Mouse (Mus musculus): ENCODE measurements around the gene Rab6a.
A peak's percentile ranks its signal among the peaks of the same experiment; 100 is the strongest.

Gene Rab6a

DNA sequence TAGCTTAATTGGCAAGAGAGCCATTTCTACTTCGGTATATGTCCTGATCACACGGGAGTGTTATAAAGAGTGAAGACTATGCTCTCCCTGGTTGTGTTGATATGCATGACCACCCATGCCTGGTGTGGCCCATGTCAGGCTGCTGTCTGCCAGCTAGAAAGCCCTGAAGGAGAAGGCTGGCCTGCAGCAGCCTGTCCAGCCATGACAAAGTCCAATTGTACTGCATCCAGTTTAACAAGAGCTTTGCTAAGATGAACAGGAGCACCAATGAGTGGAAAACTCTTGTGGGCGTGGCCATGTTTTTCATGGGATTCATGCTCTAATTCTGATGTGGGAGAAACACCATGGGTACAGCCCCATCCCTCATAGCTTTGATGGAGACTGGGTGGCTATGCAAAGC is 17.3 kb downstream of the Rab6a start:
- no peak for DNase-seq

DNA sequence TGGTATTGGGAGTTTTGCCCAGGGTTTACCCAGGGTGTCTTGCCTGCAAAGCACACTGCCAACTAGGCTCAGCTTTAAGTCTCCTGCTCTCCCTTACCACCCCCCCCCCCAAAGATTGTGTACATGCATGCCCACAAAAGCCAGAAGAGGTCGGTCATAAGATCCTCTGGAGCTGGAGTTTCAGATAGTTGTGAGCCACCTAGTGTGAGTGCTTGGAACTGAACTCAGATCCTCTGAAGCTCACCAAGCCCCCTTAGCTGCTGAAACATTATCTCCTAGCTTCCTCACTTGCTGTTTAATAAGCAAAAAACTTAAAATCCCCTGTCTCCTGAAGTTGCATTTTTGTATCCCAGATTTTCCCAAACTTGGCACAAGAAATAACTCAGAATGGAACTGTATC is 30.4 kb downstream of the Rab6a start:
- DNase-seq = peak; percentile 28

DNA sequence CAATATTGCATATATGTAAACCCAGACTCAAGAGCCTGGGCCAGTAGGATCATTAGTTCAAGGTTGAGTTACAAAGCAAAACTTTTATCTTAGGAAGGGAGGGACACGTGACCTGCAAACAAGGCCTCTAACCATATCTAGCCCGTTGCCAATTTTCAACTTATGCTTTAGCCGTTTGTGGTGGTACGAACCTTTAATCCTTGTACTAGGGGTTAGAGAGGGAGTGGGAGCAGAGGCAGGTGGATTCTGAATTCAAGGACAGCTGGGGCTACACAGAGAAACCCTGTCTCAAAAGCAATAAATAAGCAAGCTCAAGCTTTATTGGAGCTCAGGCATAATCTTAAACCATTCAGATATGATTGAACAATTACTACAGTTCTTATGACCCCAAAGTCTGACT is 35.2 kb downstream of the Rab6a start:
- no peak for DNase-seq

DNA sequence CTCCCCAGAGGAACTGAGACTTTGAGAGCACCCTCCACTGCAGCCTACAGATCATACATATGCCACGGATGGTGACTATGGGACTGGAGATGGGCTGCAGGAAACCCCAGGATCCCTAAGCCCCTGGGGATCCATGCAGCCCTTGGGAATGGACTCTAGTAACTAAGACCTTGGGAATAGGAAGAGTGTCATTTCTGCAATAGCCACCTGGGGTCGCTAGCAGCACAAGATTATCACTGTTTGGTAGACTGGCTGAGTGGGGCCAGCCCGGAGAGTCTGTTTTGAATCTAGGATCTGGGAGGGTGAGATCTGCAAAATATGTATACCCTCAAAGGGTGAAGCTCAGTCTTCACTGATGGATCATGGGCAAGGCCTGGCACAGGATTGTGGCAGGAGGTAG is 37.9 kb downstream of the Rab6a start:
- DNase-seq = peak; percentile 83

DNA sequence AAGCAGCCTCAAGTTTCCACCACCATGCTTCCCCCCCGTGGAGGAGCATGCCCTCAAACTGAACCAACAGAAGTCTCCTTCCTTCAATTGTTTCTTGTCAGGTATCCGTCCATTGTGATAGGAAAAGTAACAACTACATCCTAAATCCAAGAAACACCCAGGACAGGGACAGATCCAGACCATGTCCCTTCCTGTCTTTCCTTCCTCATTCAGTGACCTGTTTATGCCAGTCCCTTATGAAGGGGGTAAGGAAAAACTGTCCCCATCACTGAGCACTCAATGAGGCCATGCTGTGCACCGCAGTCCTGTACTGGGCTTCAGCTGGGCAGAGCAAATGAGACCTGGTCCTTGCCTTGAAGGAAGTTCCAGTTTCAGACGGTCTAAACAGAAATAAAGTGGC is 41.9 kb downstream of the Rab6a start:
- DNase-seq = no peak

DNA sequence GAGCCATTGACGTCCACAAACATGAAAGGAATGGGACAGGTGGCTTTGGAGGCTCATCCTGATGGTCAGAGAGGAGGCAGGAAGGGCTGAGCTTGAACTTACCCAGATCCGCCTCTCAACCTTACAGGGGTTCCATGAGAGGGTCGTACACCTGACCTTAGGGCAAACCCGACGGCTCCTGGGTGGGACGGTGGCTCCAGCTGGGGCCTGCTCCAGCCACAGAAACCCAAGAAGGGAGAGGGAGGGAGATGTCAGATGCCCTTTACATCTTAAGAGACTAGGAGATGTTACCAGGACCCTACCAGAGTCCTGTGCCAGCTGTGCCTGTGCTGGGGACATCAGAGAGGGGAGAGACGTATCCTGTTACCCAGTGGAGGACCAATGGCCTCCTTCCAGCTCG is 42.6 kb downstream of the Rab6a start:
- DNase-seq = no peak

DNA sequence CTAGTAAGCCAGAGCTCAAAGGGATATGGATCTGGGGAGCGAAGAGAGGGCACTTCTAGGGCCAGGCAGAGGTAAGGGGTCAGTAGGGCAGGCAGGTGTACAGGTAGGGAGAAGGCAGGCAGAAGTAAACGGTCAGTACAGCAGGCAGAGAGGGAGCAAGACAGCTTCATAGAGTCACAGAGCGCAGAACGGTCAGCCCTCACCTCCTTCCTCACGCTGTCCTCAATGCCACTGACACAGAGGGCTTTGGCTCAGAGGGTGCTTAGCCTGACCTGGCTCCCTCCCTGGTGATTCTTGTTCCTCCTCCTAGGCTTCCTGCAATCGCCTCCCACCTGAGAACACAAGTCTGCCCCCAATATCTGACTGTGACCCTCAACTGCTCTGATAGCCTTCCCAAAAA is 43.2 kb downstream of the Rab6a start:
- DNase-seq = no peak

DNA sequence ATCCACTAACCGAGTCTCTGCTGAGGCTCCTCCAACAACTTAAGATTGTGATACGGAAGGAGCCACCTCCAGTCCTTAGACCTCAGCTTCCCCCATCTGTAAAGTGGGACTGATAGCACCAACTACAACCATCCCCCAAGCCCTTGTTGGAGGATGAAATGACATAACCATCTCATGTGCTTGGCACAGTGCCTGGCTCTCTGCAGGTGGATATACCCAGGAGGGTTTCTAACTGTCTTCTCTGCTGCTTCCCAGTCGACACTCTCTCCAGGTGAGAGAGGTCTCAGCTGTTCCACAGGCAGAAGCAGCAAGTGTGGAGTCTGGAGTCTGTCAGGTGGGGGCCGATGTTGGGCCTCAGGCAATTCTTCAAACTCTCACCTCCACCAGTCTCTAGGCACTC is 43.8 kb downstream of the Rab6a start:
- no peak for DNase-seq

DNA sequence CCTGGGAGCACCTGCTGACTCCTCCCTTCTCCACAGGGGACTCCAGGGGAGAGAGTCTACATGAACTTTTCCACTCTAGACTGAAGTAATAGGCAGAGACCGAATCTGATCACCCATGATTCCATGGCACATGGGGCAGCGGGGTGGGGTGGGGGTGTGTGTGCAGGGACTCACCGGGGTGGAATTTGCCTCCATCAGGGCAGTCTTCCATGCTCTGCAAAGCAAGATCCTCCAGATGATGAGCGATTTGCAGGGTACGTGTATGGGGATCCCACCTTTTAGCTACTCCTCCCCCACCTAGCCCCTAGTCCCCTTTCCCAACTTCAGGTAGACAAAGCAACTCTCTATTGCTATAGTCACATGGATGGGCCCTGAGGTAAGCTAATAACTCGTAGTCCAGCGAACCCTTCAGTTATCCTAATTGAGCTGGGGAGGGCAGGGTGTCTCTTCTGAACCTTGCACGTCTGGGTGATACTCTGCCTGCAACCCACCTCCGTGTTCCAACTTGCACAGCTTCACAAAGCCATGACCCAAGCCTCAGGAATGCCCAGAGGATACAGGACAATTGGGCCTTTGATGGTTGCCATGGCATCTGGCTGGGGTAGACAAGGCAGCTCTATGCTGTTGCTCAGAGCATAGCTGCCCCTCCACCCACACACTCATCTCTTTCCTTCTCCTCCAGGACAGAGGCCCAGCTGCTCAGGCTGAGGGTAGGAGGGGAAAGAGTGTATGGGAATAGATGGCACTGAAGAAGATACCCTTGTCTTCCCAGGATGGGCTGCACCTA is 46.5 kb downstream of the Rab6a start:
- no peak for DNase-seq

DNA sequence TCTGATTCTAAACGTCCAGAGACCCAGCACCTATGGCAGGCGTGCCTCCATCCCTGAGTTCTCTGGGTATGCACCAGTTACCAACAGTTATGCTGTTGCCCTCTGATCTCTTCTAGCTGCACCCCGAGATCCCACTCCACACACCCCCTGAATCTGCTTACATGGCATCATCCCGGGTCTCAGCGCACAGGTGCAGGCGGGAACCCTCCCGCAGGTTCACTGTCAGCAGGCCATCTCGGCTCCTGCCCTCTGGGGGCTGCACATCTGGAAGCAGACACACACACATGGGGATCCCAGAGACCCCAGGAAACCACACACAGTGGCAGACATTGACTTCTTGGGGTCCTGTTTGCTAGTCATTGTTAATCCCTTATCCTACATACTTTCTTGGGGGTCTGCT is 47.2 kb downstream of the Rab6a start:
- DNase-seq = no peak

DNA sequence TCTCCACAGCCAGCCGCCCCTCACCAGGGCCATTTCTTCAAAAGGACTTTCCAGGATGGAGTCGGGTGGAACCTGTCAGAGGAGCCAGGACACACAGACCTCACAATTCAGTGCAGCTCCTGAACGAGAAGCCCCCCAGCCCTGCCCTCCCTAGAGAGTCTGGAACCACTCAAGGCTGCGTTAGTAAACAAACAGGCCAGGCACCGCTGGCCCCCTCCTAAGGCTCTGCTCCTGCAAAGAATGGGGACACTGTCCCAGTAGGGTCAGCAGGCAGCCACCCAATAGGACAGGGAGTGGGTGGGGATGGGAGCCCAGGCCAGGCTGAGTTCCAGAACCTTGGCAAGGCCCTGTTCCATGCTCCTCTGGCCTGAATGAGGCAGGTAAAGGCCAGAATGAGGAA is 49.5 kb downstream of the Rab6a start:
- no peak for DNase-seq

DNA sequence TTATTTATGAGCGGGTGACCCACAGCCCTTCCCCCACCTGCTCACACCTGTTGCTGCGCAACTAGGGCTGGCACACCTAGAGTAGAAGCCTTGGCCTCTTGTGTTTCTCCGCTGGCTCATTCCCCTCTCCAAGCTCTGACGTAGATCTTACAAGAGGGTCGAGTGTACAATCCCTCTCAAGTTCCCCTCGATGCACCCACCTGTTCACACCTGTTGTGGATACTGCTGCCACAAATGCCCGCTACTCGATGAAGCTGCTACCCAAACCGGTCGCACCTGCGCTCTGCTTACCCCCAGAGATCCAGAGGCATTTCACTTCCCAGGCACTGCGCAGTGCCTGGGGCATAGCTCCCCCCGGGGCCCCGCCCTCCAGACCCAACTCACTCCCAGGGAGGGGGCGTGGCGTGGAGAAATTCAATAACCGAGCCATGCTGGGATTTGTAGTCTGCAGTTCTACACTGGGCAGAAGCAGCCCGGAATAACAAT is 50.9 kb downstream of the Rab6a start:
- peak; percentile 73 for DNase-seq

DNA sequence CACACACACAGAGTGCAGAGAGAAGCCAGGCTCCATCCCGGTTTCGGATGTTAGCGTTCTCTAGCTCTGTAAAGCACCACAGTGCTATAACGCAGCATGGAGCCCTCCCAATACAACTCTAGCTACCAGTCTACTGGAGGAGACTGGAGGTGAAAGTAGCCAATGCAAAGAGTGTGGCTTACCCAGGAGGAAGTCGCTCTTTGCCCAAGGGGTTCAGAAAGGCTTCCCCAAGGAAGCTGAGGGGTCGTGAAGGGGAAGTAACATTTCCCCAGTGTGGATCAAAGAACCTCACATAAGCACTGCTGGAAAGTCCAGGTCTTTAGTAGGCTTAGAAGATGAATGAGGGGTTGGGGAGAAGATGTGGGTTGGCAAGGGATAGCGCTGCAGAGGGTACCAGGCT is 54.1 kb downstream of the Rab6a start:
- no peak for DNase-seq

DNA sequence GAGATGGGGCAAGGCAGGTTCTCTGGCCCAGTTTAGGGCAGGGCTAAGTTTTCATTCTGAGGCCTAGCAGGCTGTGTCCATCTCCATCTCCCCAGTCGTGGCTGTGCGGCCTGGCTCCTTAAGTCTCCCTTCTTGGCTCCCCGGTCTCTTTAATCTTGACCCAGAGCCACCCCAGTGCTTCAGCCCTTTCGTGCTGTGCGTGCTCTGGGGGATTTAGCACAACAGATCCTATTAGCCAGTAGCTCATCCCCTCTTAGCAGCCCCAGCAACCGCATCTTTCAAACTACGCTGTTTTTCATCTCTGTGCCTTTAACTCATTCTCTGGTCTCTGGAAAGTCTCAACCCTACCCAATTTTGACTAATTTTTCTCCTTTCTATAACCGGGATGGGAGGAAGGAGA is 55.0 kb downstream of the Rab6a start, which contains the start of gene Plekhb1:
Gene Plekhb1 (minus strand): TSS at position 184 of the 400 bp plus-strand sequence.
- no peak for DNase-seq

DNA sequence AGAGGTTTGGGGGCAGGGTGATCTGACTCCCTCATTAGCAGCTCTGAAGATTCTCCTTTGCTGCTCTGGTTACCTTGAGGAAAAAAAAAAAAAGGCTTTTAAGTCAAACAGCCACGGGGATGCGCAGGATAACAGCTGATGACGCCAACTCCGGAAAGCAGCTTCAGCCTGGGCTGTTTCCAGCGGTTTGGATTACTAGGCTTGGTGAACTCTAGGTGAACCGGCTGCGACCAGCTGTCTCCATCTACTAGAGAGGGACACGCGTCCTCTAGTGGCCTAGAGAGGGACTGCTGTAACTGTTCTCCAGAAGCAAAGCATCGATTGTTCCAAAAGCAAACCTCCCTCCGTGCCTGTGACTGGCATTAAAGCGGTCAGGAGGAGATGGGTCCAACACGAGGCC is 56.0 kb downstream of the Rab6a start:
- DNase-seq = peak; percentile 95

DNA sequence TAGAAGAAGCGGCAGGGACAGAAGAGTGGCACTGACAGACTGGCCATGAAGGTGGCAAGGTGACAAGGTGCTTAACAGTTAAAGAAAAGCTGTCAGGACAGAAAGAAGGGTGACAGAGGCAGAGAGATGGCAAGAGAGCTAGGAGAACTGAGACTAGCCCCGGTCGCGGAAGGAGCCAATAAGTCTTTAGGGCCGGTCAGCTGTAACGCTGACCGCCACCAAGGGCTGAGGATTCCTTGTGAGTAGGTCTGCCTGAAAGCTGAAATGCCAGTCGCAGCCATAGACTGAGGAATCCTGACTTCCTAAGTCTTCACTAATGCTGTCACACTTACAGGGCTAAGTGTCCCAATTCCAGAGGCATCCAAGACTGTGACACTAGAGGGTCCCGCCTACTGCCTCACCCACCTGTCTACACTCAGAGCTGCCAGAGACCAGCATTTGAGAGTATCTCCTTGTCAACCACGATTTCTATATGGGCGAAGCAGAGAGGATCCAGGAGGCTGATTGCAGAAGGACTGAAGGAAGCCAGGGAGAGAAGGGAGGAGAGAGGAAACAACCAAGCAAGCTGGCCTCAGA is 56.6 kb downstream of the Rab6a start:
- DNase-seq = no peak

DNA sequence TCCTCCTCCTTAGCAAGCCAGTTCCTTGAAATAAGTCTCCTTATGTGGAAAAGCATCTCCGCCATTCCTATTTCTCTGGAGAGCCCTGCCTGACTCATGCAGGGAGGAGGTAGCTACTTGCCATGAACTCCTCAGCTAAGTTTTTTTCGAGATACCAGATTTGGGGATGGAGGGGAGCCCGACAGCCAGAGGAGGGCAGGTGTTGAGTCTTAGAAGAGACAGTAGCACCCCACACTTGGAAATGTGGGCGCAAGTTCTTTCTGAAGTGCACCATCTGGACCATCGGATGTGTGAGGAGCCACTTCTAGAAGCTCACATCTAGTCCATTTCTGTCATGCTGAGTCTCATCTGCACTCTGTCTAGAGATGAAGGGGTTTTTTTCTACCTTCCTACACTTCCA is 63.4 kb downstream of the Rab6a start:
- DNase-seq = no peak

DNA sequence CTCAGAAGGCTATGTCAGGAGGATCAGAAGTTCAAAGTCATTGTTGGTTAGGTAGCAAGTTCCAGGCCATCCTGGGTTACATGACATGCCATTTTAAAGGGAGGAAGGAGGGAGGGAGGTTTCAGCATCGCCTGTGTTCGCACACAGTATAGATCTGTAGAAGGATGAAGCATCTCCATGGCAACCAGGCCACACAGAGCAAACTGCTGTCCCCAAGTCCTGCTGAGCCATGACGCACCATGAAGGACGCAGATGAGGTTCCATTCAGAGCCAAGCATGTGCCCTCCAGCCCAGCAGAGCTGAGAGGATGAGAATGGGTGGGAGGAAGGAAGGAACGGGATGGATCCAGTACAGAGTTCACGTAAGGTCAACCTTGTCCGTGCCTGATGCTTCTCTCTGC is 66.2 kb downstream of the Rab6a start:
- no peak for DNase-seq

DNA sequence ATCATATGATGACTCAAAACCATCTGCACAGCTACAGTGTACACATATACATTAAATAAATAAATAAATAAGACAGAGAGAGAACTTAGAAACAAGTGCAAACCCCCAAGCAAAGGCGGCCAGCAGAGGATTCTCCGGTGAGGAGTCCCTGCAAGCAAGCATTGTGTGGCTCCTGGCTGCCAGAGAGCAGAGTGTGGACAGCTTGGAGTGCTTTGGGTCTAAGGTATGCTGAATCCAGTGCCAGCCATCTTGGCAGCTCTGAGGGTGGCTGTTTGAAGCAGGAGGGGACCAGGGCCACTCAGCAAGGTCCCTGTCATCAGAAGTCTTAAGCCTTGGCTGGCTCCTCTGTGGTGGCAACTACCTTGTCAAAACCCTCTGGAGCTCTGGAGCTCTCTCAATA is 67.7 kb downstream of the Rab6a start:
- DNase-seq = no peak

DNA sequence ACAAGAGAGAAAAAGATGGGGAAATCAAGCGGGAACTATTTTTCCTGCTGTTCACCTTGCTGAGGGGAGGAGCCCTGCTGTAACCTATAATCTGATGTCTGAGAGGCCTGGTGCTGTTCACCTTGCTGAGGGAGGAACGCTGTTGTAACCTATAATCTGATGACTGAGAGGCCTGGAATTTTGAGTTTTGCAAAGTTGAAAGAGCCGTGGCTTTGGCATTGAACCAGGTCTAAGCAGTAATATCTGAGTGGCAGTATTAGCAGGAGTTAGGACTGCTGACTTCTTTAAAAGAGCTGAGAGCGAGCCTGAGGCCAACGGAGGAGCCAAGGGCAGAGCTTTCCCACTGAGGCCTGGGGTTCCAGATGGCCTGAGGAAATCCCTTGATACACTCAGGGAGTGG is 70.8 kb downstream of the Rab6a start:
- DNase-seq = no peak

DNA sequence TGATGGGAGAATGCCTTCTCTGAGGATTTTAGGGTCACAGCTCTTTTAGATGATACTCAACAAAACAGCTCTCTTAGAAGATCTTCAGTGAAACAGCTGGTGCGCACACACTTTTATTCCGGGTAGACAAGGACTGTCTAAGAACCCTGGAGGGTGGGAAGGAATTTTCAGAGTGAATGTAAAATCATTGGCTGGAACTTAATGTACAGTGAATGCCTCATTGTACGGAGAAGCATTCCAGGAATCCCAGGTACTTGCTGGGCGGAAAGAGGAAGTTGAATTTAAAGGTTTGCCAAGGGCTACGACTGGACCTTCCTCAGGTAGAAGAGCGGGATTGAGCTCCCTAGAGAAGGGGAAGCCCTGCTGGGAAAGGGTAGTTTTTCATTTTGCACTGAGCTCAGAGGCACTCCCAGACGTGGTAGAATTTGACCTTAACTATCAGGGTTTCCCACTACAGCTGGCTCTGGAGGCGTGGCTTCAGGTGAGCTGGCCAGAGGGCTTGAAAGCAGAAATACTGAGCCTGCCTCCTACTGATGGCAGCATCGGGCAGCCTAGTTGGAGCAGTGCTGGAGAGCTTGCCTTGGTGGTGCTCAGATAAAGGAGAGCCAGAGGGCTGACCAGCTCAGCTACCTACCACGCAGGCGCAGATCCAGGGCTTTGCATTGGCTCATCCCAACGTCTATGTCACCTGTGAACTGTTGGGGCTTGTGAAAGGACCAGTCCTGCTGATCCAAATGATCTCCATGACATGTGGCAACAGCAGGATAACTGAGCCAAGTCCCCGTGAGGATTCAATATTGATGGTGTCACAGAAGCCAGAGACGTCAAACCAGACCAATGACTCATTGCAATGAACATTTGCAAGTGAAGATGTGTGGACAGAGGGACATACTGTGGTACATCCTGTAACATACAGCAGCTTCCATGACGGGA is 72.0 kb downstream of the Rab6a start:
- DNase-seq = peak; percentile 14

DNA sequence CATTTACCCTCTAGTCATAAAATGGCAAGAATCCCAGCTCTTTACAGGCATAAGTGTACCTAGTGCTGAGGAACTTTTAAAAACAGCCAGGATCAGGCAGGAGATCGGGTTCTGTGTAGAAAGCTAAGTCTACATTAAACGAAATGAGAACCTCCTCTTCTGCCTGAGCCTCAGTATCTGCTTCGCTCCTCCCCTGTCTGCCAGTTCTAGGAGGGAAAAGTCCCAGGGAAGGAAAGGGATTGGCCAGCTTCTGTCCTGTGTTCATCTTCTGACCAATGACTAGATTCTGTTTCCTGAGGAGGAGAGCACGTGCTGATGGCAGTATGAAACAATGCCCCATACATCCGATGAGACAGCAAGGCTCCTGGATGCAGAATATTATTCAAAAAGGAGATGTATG is 73.9 kb downstream of the Rab6a start:
- DNase-seq = no peak

DNA sequence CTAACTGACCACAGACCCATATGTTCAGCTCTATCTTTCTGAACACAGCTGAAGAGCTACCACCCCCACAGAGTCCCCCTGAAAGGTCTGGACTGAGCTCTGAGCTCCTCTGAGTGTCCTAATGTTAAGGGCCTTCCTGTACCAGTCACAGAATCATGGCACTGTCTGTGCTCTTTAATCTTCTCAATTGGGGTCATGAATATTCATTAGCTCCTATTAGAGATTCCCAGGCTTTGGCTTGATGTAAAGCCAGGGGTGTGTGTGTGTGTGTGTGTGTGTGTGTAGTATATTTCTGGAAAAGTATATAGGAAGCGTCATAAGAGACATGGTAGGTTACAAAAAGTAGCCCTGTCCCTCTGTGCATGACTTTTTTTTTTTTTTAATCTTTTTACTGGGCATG is 76.0 kb downstream of the Rab6a start:
- DNase-seq = no peak

DNA sequence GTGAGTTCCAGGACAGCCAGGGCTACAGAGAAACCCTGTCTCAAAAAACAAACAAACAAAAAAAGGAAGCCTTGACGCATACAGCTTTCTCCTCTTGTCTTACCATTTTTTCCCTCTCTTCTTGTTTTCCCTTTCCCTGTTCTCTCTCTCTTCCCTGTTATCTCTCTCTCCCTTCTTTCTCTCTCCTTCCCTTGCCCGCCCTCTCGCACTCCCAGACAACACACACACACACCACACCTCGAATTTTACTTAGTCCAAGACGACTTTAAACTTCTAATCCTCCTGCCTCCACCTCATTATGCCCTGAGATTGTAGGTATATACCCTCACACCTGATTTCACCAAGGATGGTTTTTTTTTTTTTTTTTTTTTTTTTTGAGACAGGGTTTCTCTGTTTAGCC is 76.9 kb downstream of the Rab6a start:
- DNase-seq = no peak
